Mouse (Mus musculus) E14TG2a.4 (cell line): Measurements from ENCODE around the gene Vwce.

ENCODE experiments used
- H3K27me3 ChIP-seq: 2 replicates; pipeline ENCODE4 v1.6.1; 2014; ENCODE audit warnings: low read length, control low read depth; ENCODE audit not compliant: insufficient read depth
- H3K36me3 ChIP-seq: 2 replicates; pipeline ENCODE4 v1.6.1; 2014; ENCODE audit warnings: low read length, control low read depth; ENCODE audit not compliant: insufficient read depth
- H3K4me1 ChIP-seq: replicated peaks from 2 replicates; pipeline ENCODE4 v1.6.1; 2014; ENCODE audit warnings: low read depth, low read length, control low read depth
- H3K4me3 ChIP-seq: replicated peaks from 2 replicates; pipeline ENCODE4 v1.5.1; 2014; ENCODE audit warnings: mild to moderate bottlenecking, low read length
- H3K9me3 ChIP-seq: 2 replicates; pipeline ENCODE4 v1.6.1; 2014; ENCODE audit warnings: low read length, control low read depth
- CTCF ChIP-seq: conservative IDR thresholded peaks from 2 replicates; pipeline ENCODE4 v1.5.1; 2014; ENCODE audit warnings: low read length
- NANOG ChIP-seq: IDR thresholded peaks from 2 replicates; pipeline ENCODE4 v1.6.1; 2014; ENCODE audit warnings: borderline replicate concordance, low read length, mixed read lengths
- POU5F1 ChIP-seq: IDR thresholded peaks from 2 replicates; pipeline ENCODE4 v1.6.1; 2014; ENCODE audit warnings: low read length, borderline replicate concordance

Gene Vwce

GRCm38 (mm10) chr19:10637840-10638239 lies 3.8 kb downstream of the Vwce start:
- Histone ChIP-seq H3K27me3 (peaks cover 71% of the 10 kb centered on the region), H3K9me3 (no peaks in the 10 kb centered on the region), H3K4me3 (no peak overlapping the region), H3K36me3 (no peaks in the 10 kb centered on the region), H3K4me1 (peaks cover 26% of the 10 kb centered on the region)
- TF ChIP-seq POU5F1 (no peak), CTCF (no peak), NANOG (no peak)

- H3K9me3 ChIP-seq: no peaks in the 10 kb centered on the region
- peaks cover 18% of the 10 kb centered on the region for H3K4me1 ChIP-seq
- H3K4me3 ChIP-seq: no peak overlapping the region
- H3K36me3 ChIP-seq: no peaks in the 10 kb centered on the region
- TF ChIP-seq CTCF (no peak), POU5F1 (no peak)
- H3K27me3 ChIP-seq: peaks cover 68% of the 10 kb centered on the region
Measured at GRCm38 (mm10) chr19:10640080-10640479, 6.1 kb downstream of the Vwce start.

DNA sequence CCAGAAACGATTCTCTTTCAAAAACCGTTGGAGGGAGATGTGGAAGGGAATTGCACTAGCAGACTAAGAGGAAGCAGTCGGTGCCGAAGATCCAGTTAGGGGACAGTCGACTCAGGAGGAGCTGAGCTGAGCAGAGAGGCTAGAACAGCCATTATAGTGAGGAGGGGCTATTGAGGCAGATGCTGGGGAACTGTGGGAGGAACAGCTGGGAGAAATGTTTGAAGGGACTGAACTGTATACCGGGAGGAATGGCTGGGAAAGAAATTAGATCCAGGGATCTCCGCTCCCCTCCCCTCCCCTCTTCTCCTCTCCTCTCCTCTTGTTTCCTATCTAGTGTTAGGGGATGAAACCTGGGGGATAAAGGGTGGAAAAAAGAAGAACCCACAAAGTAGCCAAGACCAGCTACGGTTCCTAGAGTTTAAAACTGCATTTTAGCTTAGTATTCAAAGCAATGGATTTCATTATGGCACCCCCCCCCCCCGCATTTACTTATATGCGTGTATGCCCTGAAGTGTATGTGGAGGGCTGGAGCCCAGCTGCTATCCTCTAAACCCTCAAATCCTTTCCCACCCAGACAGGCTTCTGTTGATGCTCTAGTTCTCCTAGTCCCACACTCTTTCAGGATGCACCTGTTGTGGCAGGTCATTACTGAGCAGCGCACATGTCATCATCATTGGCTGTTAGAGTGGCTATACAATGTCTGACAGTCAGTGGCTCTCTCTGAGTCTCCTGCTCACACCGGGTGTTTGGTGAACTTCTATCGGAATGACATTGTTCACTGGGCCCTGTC lies 6.8 kb downstream of the Vwce start:
- peaks cover 64% of the 10 kb centered on the region for H3K27me3 ChIP-seq
- no peaks in the 10 kb centered on the region for H3K36me3 ChIP-seq
- H3K4me1 ChIP-seq: peaks cover 13% of the 10 kb centered on the region
- no peaks in the 10 kb centered on the region for H3K9me3 ChIP-seq
- H3K4me3 ChIP-seq: no peak overlapping the region
- no peak for TF ChIP-seq NANOG
- TF ChIP-seq POU5F1: no peak
- no peak for TF ChIP-seq CTCF

DNA sequence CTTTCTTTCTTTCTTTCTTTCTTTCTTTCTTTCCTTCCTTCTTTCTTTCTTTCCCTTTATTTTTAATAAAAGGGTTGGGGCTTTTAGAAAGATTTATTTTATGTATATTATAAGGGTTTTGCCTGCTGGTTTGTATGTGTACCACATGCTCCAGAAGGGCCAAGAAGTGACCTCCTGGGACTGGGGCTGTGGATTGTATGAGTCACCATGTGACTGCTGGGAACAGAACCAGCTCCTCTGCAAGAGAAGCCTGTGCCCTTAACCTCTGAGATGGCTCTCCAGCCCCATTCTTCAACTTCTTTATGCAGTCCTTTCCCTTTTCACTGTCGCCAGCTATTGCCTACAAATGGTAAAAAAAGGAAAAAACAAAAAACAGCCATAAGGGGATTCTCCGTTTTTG lies 11.6 kb downstream of the Vwce start:
- H3K9me3 ChIP-seq: no peaks in the 10 kb centered on the region
- H3K4me3 ChIP-seq: no peak overlapping the region
- no peak for TF ChIP-seq NANOG
- no peak for TF ChIP-seq POU5F1
- TF ChIP-seq CTCF: no peak
- no peaks in the 10 kb centered on the region for H3K36me3 ChIP-seq
- H3K4me1 ChIP-seq: peaks cover 11% of the 10 kb centered on the region
- peaks cover 76% of the 10 kb centered on the region for H3K27me3 ChIP-seq

GRCm38 (mm10) chr19:10648156-10648555 lies 14.1 kb downstream of the Vwce start:
- Histone ChIP-seq H3K4me1 (peaks cover 11% of the 10 kb centered on the region), H3K4me3 (no peak overlapping the region), H3K9me3 (no peaks in the 10 kb centered on the region), H3K36me3 (no peaks in the 10 kb centered on the region), H3K27me3 (peaks cover 65% of the 10 kb centered on the region)
- TF ChIP-seq NANOG (no peak), CTCF (no peak), POU5F1 (no peak)

DNA sequence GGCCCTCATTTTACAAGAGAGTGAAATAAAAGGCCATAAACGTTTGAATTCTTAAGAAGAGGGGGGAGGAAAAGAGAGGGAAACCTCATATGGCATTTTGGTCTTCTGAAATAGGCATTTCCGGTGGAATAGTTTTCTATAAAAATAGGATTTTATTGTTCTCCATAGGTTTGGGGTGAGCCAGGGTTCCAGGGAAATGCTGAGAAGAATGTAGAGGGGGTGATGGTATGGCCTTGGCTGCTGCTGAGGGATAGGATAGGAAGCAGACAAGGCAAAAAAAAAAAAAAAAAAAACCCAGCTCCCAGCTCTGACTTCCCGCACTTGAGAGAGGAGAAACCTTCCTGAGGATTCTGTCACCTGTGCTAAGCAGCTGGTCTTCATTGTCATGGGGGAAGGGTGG lies 22.0 kb downstream of the Vwce start:
- Histone ChIP-seq H3K9me3 (no peaks in the 10 kb centered on the region), H3K36me3 (no peaks in the 10 kb centered on the region), H3K4me3 (no peak overlapping the region), H3K4me1 (peaks cover 23% of the 10 kb centered on the region), H3K27me3 (peaks cover 27% of the 10 kb centered on the region)
- TF ChIP-seq NANOG: no peak
- TF ChIP-seq CTCF: no peak
- TF ChIP-seq POU5F1: no peak

- TF ChIP-seq CTCF (no peak), NANOG (no peak), POU5F1 (no peak)
Measured at GRCm38 (mm10) chr19:10657742-10658141, 23.7 kb downstream of the Vwce start.

DNA sequence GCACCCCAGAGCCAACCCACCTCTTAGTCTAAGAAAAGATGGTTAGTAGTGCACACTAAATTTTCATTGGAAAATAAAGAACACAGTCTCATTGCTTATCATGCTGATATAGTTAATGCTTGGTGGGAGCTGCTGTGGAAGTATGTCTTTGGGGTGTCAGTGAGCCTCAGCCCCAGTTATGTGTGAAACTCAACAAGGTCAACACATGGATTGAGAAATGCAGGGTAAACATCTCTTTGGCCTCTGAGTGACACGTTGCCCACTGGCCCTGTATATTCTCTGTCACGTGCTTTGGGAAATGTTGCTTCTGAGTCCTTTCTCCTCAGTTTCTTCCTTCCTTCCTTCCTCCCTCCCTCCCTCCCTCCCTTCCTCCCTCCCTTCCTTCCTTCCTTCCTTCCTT lies 24.4 kb downstream of the Vwce start:
- peaks cover 16% of the 10 kb centered on the region for H3K27me3 ChIP-seq
- peaks cover 21% of the 10 kb centered on the region for H3K4me1 ChIP-seq
- TF ChIP-seq NANOG (no peak), POU5F1 (no peak), CTCF (no peak)
- no peak overlapping the region for H3K4me3 ChIP-seq
- no peaks in the 10 kb centered on the region for H3K36me3 ChIP-seq
- H3K9me3 ChIP-seq: no peaks in the 10 kb centered on the region

More at GRCm38 (mm10) chr19:10657742-10658141, 23.7 kb downstream of the Vwce start:
- H3K9me3 ChIP-seq: no peaks in the 10 kb centered on the region
- H3K4me1 ChIP-seq: peaks cover 23% of the 10 kb centered on the region
- no peaks in the 10 kb centered on the region for H3K36me3 ChIP-seq
- H3K27me3 ChIP-seq: peaks cover 23% of the 10 kb centered on the region
- no peak overlapping the region for H3K4me3 ChIP-seq

- Histone ChIP-seq H3K27me3 (peaks cover 9% of the 10 kb centered on the region; the same call in 1 of the 2 replicates), H3K9me3 (no peaks in the 10 kb centered on the region), H3K36me3 (no peaks in the 10 kb centered on the region), H3K4me3 (no peak overlapping the region), H3K4me1 (peaks cover 4% of the 10 kb centered on the region)
- TF ChIP-seq CTCF (no peak), NANOG (no peak), POU5F1 (no peak)
Measured at GRCm38 (mm10) chr19:10661373-10661772, 27.4 kb downstream of the Vwce start.
